Mouse (Mus musculus) megakaryocyte, embryonic 14.5 days (primary cell): ENCODE results near the gene Pdlim7. TPM values are rescaled to one million over a fixed set of nuclear protein-coding genes. Genes with fewer than 3 reads are reported as not detected.

ENCODE experiments used
- H3K27me3 ChIP-seq: replicated peaks from 2 replicates; pipeline ENCODE3; 2012; ENCODE audit warnings: inconsistent platforms
- H3K36me3 ChIP-seq: replicated peaks from 2 replicates; pipeline ENCODE3; 2012; ENCODE audit warnings: low read length, inconsistent platforms, mixed read lengths
- H3K4me1 ChIP-seq: 2 replicates; pipeline ENCODE4 v1.6.1; 2012; ENCODE audit warnings: inconsistent platforms
- H3K4me3 ChIP-seq: replicated peaks from 2 replicates; pipeline ENCODE3; 2012; ENCODE audit warnings: moderate library complexity, mild to moderate bottlenecking, inconsistent platforms
- H3K9me3 ChIP-seq: 2 replicates; pipeline ENCODE4 v1.6.1; 2012; ENCODE audit warnings: inconsistent platforms
- FLI1 ChIP-seq: IDR thresholded peaks from 2 replicates; pipeline ENCODE4 v1.6.1; 2012; ENCODE audit warnings: low read length, inconsistent platforms, mixed read lengths
- GATA1 ChIP-seq: IDR thresholded peaks from 3 replicates; pipeline ENCODE4 v1.6.1; 2012; ENCODE audit warnings: mixed read lengths, low read length, inconsistent platforms, borderline replicate concordance
- polyA plus RNA-seq: library from polyadenylated mRNA; stranded (reverse); fragments of >175 nt; gene quantifications from 2 replicates; pipeline ENCODE4 v1.2.3, GENCODE M21; 2012; ENCODE audit warnings: low replicate concordance; ENCODE audit not compliant: insufficient read depth

Pdlim7 gene
- polyA plus RNA-seq, 1 experiment = 681 TPM

DNA sequence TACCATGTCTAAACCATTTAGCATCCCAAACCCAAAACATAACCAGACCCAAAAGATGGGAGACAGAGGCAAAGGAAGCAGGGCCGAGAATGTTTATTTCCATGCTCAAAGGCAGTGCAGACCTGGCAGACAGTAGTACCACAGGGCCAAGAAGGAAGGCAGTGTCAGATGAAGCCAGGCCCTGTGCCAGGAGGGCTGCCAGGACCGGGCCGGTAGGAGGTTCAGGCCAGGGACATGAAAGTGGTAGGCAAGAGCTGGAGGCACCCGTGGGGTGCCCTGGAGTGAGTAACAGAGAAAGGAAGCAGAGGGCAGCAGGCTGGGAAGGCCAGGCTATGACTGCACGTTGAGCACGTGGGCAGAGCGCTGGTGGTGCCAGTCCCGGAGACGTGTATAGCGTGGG, 6.8 kb downstream of the Pdlim7 start:
- Histone ChIP-seq H3K4me3 (no peak overlapping the region), H3K36me3 (peaks cover 100% of the 10 kb centered on the region)
- TF ChIP-seq FLI1 (no peak), GATA1 (no peak)

GRCm38 (mm10) chr13:55505810-55506209, 7.7 kb downstream of the Pdlim7 start:
- Histone ChIP-seq H3K36me3 (peaks cover 100% of the 10 kb centered on the region), H3K4me3 (peak overlapping the region; percentile 2), H3K27me3 (no peaks in the 10 kb centered on the region), H3K9me3 (no peaks in the 10 kb centered on the region), H3K4me1 (peaks cover 80% of the 10 kb centered on the region)
- no peak for TF ChIP-seq FLI1
- TF ChIP-seq GATA1 = no peak

More for the DNA sequence above, 6.8 kb downstream of the Pdlim7 start:
- Histone ChIP-seq H3K4me1 (peaks cover 89% of the 10 kb centered on the region), H3K9me3 (no peaks in the 10 kb centered on the region), H3K27me3 (no peaks in the 10 kb centered on the region)

DNA sequence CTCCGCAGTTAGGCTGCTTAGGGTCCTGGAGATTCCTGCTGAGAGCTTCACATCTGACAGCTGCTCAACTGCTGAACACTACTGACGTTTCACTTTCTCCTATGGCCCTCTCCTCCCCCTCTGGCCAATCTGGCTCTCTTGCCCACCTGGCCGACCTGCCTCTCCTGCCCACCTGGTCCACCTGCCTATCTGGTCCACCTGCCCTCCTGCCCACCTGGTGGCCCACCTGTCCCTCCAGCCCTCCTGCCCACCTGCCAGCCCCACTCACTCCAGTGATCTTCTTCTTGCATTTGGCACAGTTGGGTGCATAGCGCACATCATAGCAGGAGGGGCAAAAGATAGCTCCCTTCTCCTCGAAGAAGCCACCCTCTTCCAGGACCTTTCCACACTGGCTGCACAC, 9.1 kb downstream of the Pdlim7 start:
- Histone ChIP-seq H3K36me3 (peaks cover 100% of the 10 kb centered on the region), H3K4me3 (peak overlapping the region; percentile 11), H3K27me3 (no peaks in the 10 kb centered on the region), H3K4me1 (peaks cover 71% of the 10 kb centered on the region), H3K9me3 (no peaks in the 10 kb centered on the region)
- TF ChIP-seq GATA1 (no peak), FLI1 (no peak)

GRCm38 (mm10) chr13:55502405-55502804, 11.1 kb downstream of the Pdlim7 start:
- H3K9me3 ChIP-seq = no peaks in the 10 kb centered on the region
- H3K4me1 ChIP-seq = peaks cover 66% of the 10 kb centered on the region
- no peak for TF ChIP-seq FLI1
- TF ChIP-seq GATA1 = no peak
- no peak overlapping the region for H3K4me3 ChIP-seq
- peaks cover 100% of the 10 kb centered on the region for H3K36me3 ChIP-seq
- H3K27me3 ChIP-seq = no peaks in the 10 kb centered on the region

- no peaks in the 10 kb centered on the region for H3K9me3 ChIP-seq
- TF ChIP-seq GATA1 (no peak), FLI1 (no peak)
- H3K27me3 ChIP-seq = no peaks in the 10 kb centered on the region
- H3K4me3 ChIP-seq = no peak overlapping the region
- H3K4me1 ChIP-seq = peaks cover 51% of the 10 kb centered on the region
- peaks cover 99% of the 10 kb centered on the region for H3K36me3 ChIP-seq
These were observed 12.9 kb downstream of the Pdlim7 start for GRCm38 (mm10) chr13:55500575-55500974.

GRCm38 (mm10) chr13:55498906-55499305, 14.6 kb downstream of the Pdlim7 start:
- TF ChIP-seq FLI1 (no peak), GATA1 (no peak)
- no peaks in the 10 kb centered on the region for H3K9me3 ChIP-seq
- H3K36me3 ChIP-seq = peaks cover 82% of the 10 kb centered on the region
- peaks cover 6% of the 10 kb centered on the region for H3K27me3 ChIP-seq
- no peak overlapping the region for H3K4me3 ChIP-seq
- H3K4me1 ChIP-seq = peaks cover 49% of the 10 kb centered on the region

GRCm38 (mm10) chr13:55496661-55497060, 16.8 kb downstream of the Pdlim7 start:
- H3K9me3 ChIP-seq = no peaks in the 10 kb centered on the region
- H3K36me3 ChIP-seq = peaks cover 60% of the 10 kb centered on the region
- H3K4me3 ChIP-seq = no peak overlapping the region
- H3K27me3 ChIP-seq = peaks cover 21% of the 10 kb centered on the region
- peaks cover 38% of the 10 kb centered on the region for H3K4me1 ChIP-seq
- no peak for TF ChIP-seq GATA1
- no peak for TF ChIP-seq FLI1

DNA sequence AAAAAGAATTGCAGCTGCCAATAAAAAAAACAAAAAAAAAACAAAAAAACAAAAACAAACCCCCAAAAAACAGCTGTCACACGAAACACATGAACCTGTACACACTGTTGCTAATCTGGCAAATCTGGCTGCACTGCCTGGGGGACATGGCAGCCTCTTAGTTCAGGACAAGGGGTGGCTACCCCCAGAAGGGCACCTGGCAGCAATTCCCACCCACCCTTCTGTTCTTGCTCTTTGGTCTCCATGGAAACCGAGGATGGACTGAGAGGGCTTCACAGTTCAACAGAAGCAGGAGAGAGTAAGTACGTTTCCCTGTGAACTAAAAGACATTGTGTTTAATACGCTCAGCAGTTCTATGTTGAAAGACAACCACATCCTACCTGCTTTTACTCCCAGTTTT, 17.8 kb downstream of the Pdlim7 start:
- peaks cover 37% of the 10 kb centered on the region for H3K4me1 ChIP-seq
- peaks cover 27% of the 10 kb centered on the region for H3K27me3 ChIP-seq
- peaks cover 50% of the 10 kb centered on the region for H3K36me3 ChIP-seq
- H3K9me3 ChIP-seq = no peaks in the 10 kb centered on the region
- H3K4me3 ChIP-seq = no peak overlapping the region
- TF ChIP-seq GATA1 = no peak
- no peak for TF ChIP-seq FLI1

DNA sequence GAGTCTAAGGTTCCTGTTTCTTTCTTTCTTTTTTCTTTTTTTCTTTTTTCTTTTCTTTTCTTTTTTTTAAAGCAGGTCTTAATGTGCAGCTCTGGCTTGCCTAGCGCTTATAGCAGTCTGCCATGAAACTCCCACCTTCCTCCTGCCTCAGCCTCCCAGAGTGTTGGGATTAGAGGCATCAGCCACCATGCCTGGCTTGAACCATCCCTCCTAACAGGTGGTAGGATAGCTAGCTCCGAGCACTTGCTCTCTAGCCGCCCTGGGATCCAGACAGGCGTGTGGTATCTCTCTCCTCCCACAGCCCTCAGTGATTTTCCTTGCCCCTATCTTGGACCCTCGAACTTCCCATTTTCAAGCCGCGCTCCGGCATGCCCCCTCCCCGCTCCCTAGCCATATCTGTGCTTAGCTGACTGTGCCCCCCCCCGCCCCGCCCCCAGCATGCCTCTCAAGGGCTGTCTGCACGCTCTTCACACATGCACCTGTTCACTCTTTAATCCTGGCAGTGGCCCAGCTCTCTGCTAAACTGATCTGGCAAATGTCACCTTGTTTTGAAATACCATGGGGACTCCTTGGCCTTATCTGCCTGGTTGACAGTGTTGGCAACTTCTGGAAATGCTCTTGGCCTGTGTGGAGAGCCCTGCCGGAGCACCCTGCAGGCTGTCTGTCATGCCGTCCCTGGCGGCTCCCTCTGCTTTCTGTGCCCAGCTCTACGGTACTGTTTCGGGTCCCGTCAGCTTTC, 18.4 kb downstream of the Pdlim7 start:
- no peak overlapping the region for H3K4me3 ChIP-seq
- H3K27me3 ChIP-seq = peaks cover 27% of the 10 kb centered on the region
- no peak for TF ChIP-seq FLI1
- no peak for TF ChIP-seq GATA1
- peaks cover 44% of the 10 kb centered on the region for H3K36me3 ChIP-seq
- H3K9me3 ChIP-seq = no peaks in the 10 kb centered on the region
- H3K4me1 ChIP-seq = peaks cover 33% of the 10 kb centered on the region

DNA sequence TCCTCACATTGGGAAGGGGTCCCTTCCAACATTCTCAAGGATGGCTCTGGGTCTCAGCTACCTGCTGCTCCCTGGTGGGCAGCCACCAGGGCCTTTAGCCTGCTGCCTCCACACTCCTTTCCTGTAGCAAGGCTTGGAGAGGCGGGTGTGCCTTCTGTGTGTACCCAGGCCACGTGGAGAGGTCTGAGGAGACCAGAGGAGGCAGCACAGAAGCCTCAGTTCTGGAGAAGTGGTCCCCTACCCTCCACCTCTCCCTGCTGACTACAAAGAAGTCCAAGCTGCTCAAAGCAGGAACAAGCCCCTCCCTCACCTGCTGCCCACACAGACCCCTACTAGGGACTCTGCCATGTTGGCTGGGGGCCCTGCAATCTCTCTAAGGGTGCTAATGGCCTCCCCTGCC, 19.2 kb downstream of the Pdlim7 start:
- no peak for TF ChIP-seq FLI1
- peaks cover 32% of the 10 kb centered on the region for H3K27me3 ChIP-seq
- no peak overlapping the region for H3K4me3 ChIP-seq
- H3K4me1 ChIP-seq = peaks cover 33% of the 10 kb centered on the region
- peaks cover 36% of the 10 kb centered on the region for H3K36me3 ChIP-seq
- peaks cover 5% of the 10 kb centered on the region for H3K9me3 ChIP-seq
